Mouse (Mus musculus): Measurements from ENCODE around the gene Tbc1d10b. TPM values are rescaled to one million over a fixed set of nuclear protein-coding genes. Genes with fewer than 3 reads are reported as not detected.
"Not testable (repeated sequence)": the region's sequence is repeated elsewhere in the genome, so short reads cannot be mapped to it uniquely, and the experiment has no call there.

The Tbc1d10b gene
- polyA plus RNA-seq, 1 experiment from 2014 or later = 47.2 TPM

DNA sequence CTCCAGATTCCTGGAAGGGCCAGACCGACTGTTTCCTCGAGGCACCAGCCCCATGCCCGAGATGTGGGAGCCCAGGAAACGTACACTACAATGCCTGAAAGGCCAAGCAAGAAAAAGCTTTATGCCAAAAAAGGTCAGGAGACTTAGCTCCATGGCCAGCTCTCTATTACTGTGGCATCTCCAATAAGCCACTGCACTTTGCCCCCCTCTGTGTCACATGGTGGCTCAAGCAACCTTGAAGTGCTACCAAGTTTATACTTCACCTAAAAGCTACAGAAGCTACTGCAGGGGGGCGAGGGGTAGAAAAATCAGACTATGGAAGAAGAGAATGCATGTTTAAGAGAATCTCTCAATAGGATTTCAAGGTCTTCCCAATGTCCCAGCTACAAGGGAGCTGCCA lies 15.3 kb downstream of the Tbc1d10b start:
- Histone ChIP-seq H3K9ac (no peak overlapping the region), H3K4me2 (replicated peaks) (no peak overlapping the region), H3K4me3 (no peak overlapping the region), H3K27me3 (no peaks in the 10 kb centered on the region), H3K27ac (no peak overlapping the region), H3K36me3 (peaks cover 44% of the 10 kb centered on the region), H3K9me3 (replicated peaks) (no peaks in the 10 kb centered on the region), H3K4me1 (peaks cover 25% of the 10 kb centered on the region)
- no peak for ATAC-seq (ENCODE audit: low FRiP score)
- WGBS = 97% methylated on average over 5 of the region's 5 CpGs

DNA sequence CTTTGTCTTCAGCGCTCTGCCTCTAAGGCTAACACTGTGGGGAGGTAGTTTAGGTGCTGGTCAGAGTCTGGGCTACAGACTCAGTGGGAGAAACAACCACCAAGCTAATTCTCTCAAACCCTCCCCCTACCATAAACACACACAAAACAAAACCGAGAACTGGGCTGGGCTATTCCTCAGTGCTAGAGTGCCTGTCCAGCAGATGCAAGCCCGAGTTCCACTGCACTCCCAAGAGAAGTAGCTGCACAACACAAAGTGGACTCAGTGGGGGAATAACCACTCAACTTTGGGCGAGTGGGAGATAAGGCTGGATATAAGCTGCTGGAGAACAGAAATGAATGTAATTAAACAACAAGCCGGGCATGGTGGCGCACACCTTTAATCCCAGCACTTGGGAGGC lies 17.6 kb downstream of the Tbc1d10b start:
- H3K27ac ChIP-seq = no peak overlapping the region
- no peak for ATAC-seq (ENCODE audit: low FRiP score)
- no peak overlapping the region for H3K4me2 ChIP-seq (replicated peaks)
- no peak overlapping the region for H3K9ac ChIP-seq
- WGBS = 87% methylated on average over 6 of the region's 6 CpGs
- H3K36me3 ChIP-seq = peaks cover 39% of the 10 kb centered on the region
- no peak overlapping the region for H3K4me3 ChIP-seq
- H3K9me3 ChIP-seq (replicated peaks) = no peaks in the 10 kb centered on the region
- H3K27me3 ChIP-seq = no peaks in the 10 kb centered on the region
- peaks cover 17% of the 10 kb centered on the region for H3K4me1 ChIP-seq

DNA sequence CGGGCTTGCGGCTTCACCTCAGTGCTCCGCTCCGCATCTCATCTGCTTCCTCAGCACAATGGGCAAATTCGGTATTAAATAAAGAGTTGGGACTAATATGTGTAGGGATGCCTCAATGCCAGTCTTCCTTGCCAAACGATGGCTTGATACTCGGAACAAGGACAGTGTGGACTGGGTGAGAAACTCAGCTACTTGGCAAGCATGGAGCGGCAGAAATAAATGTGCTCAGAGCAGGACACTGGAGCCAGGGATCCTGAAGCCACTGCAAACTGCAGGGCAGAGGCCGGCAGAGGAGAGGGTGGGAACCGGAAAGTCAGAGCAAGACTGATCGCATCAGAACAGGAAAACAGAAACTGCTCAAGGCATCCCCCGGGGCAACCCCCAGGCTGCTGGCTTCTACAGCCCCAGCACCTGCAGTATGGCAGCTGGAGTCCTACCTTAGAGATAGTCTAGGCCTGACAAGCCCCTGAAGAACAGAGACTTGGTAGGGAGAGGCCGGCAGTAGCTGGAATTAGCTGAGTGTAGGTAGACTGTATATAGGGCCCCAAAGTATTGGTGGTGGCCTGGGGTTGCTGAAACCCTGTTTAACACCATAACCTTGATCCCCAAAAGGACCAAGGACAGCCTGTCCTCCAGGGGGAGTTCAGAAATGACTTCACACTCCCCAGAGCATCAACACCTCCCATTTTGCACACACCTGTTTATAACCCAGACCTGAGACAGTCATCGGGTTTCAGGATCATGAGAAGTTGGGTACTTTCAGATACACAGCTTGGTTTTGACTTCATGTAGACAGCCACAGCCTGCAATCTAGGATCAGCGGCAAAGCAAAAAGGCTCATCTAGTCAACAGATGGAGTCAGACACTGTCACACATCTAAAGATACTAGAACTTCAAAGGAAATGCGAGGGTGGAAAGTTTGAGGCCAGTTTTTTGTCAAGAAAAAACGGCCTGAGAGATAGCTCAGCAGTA lies 19.7 kb downstream of the Tbc1d10b start:
- H3K27me3 ChIP-seq = no peaks in the 10 kb centered on the region
- no peak for ATAC-seq (ENCODE audit: low FRiP score)
- no peaks in the 10 kb centered on the region for H3K9me3 ChIP-seq (replicated peaks)
- no peak overlapping the region for H3K4me2 ChIP-seq (replicated peaks)
- 85% methylated on average over 17 of the region's 17 CpGs for WGBS
- H3K27ac ChIP-seq = no peak overlapping the region
- H3K36me3 ChIP-seq = peaks cover 27% of the 10 kb centered on the region
- H3K4me1 ChIP-seq = 0 out of 2 replicates have a peak, but pooled peaks cover under 1% of the 10 kb centered on the region
- H3K9ac ChIP-seq = no peak overlapping the region
- no peak overlapping the region for H3K4me3 ChIP-seq

DNA sequence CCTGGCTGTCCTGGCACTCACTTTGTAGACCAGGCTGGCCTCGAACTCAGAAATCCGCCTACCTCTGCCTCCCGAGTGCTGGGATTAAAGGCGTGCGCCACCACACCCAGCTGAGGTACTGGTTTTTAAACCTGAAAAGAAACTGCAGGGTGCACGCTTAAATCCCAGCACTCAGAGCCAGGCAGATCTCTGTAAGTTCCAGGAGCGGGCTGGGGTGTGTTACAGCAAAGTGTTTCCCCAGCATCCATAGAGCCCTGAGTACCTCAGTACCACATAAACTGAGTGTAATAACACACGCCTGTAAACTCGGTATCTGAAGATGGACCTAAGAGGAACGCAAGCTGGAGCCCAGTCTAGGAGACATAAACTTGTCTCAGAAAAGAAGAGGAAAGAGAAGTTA lies 20.9 kb downstream of the Tbc1d10b start:
- Histone ChIP-seq H3K27ac (no peak overlapping the region), H3K4me1 (no peaks in the 10 kb centered on the region), H3K9me3 (replicated peaks) (no peaks in the 10 kb centered on the region), H3K36me3 (peaks cover 14% of the 10 kb centered on the region), H3K9ac (no peak overlapping the region), H3K4me2 (replicated peaks) (no peak overlapping the region), H3K4me3 (no peak overlapping the region), H3K27me3 (no peaks in the 10 kb centered on the region)
- 68% methylated on average over 10 of the region's 10 CpGs for whole genome bisulfite sequencing
- ATAC-seq (ENCODE audit: low FRiP score) = no peak

DNA sequence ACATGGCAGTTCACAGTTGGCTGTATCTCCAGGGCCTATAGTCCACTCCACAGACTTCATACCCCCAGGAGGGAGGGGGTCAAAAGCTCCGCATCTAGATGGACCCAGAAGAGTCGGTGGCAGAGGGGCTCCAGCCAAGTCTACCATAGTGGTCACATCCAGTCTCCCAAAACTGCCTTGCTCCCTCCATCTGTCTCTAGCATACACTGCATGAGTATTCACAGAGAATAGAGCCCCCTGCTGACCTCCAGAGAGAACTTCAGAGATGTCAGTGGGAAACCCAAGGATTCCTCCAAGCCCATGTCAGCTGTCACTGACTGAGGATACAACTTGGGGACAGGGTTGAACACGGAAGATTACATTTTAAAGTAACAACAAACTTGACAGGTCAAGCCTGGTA lies 22.7 kb downstream of the Tbc1d10b start:
- ATAC-seq (ENCODE audit: low FRiP score) = no peak
- no peaks in the 10 kb centered on the region for H3K27me3 ChIP-seq
- no peak overlapping the region for H3K4me3 ChIP-seq
- H3K4me2 ChIP-seq (replicated peaks) = no peak overlapping the region
- WGBS = 62% methylated on average over 3 of the region's 3 CpGs
- no peaks in the 10 kb centered on the region for H3K9me3 ChIP-seq (replicated peaks)
- no peaks in the 10 kb centered on the region for H3K4me1 ChIP-seq
- H3K27ac ChIP-seq = no peak overlapping the region
- H3K9ac ChIP-seq = no peak overlapping the region
- H3K36me3 ChIP-seq = no peaks in the 10 kb centered on the region; the same call in 1 of the 2 replicates

DNA sequence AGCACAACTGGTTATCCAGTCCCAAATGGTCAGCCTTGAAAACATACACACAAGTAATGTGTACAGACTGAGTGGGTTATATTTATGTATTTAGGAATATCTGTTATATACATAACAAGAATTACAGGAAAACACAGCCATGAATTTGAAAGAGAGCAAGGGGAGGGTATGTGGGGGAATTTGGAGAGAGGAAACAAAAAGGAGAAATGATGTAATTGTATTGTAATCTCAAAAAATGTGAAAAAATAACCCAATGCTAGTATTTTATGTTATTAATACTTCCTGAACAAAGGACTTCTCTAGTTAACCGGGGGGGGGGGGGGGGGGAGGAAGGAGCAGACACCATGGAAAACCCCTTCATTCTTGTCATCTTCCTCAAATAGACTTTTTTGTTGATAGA lies 23.5 kb downstream of the Tbc1d10b start:
- Histone ChIP-seq H3K9me3 (replicated peaks) (no peaks in the 10 kb centered on the region), H3K27ac (no peak overlapping the region), H3K36me3 (no peaks in the 10 kb centered on the region), H3K4me1 (no peaks in the 10 kb centered on the region), H3K27me3 (no peaks in the 10 kb centered on the region), H3K4me3 (no peak overlapping the region), H3K4me2 (replicated peaks) (no peak overlapping the region), H3K9ac (no peak overlapping the region)
- no peak for ATAC-seq (ENCODE audit: low FRiP score)
- 63% methylated on average over 1 of the region's 1 CpGs for WGBS

DNA sequence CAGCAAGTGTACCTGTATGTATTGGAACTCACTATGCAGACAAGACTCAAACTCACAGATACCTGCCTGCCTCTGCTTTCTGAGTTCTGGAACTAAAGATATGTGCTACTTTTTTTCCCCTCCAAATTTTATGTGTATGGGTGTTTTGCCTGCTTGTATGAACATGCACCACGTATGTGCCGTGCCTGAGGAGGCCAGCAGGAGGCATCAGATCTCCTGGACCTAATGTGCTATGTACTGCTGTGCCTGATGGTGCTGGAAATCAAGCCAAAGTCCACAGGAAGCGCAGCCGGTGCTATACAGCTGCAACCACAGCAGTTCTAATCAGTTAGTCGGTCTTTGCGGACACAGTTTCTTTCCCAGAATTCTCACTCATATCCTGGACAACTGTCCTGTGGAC lies 24.4 kb downstream of the Tbc1d10b start:
- no peaks in the 10 kb centered on the region for H3K4me1 ChIP-seq
- WGBS = 70% methylated on average over 6 of the region's 6 CpGs
- no peak overlapping the region for H3K9ac ChIP-seq
- ATAC-seq (ENCODE audit: low FRiP score) = no peak
- H3K36me3 ChIP-seq = no peaks in the 10 kb centered on the region
- no peak overlapping the region for H3K4me3 ChIP-seq
- no peaks in the 10 kb centered on the region for H3K27me3 ChIP-seq
- H3K9me3 ChIP-seq (replicated peaks) = no peaks in the 10 kb centered on the region
- H3K27ac ChIP-seq = no peak overlapping the region
- H3K4me2 ChIP-seq (replicated peaks) = no peak overlapping the region

DNA sequence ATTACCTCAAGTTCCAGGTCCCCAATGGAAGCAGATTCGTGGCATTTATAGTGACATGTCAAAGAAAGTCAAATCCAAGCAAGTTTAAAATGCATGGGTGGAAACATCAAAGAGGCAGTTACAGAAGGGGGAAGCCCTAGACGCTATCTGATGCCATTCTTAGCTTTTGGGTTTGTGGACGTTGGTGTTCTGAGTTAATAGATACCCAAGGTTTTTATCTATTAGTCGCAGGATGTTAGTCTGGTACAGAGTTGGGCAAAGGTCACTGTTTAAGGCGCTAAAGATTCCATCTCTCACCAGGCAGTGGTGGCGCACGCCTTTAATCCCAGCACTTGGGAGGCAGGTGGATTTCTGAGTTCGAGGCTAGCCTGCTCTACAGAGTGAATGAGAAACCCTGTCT lies 24.9 kb downstream of the Tbc1d10b start:
- ATAC-seq (ENCODE audit: low FRiP score) = no peak
- 83% methylated on average over 8 of the region's 8 CpGs for WGBS

DNA sequence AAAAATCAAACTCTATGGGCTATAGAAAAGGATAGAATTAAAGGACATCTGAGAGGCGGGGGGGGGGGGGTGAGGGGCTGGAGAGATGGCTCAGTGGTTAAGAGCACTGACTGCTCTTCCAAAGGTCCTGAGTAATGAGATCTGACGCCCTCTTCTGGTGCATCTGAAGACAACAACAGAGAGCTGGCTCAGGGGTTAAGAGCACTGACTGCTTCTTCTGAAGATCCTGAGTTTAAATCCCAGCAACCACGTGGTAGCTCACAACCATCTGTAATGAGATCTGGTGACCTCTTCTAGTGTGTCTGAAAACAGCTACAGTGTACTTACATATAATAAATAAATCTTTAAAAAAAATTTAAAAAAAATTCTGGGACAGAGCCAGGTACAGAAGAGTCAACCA lies 26.5 kb downstream of the Tbc1d10b start:
- ATAC-seq (ENCODE audit: low FRiP score); H3K4me3 ChIP-seq; H3K9ac ChIP-seq; H3K4me1 ChIP-seq; H3K4me2 ChIP-seq (replicated peaks); H3K27me3 ChIP-seq; H3K27ac ChIP-seq; H3K36me3 ChIP-seq; H3K9me3 ChIP-seq (replicated peaks): not testable (repeated sequence)
- WGBS = 31% methylated on average over 3 of the region's 3 CpGs

More for the DNA sequence above, 24.9 kb downstream of the Tbc1d10b start:
- Histone ChIP-seq H3K27ac (no peak overlapping the region), H3K4me3 (no peak overlapping the region), H3K4me1 (no peaks in the 10 kb centered on the region), H3K36me3 (no peaks in the 10 kb centered on the region), H3K4me2 (replicated peaks) (no peak overlapping the region), H3K27me3 (no peaks in the 10 kb centered on the region), H3K9me3 (replicated peaks) (no peaks in the 10 kb centered on the region), H3K9ac (no peak overlapping the region)

DNA sequence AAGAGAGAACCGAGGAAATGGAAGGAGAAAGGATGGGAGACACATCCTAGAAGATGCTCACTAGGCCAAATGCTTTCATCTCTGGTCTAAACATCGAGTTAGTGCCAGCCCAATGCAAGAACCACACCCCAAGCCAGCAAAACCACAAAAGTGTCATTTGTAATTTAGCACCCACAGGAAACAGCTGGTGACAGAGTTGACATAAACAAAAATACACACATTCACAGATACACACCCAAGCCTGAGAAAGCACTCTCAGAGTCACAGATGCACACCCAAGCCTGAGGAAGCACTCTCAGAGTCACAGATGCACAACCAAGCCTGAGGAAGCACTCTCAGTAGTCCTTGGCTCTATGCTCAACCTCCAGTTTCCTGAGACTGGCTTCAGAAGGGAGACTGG lies 27.5 kb downstream of the Tbc1d10b start:
- Histone ChIP-seq H3K4me2 (replicated peaks) (no peak overlapping the region), H3K9ac (no peak overlapping the region), H3K27ac (no peak overlapping the region), H3K36me3 (no peaks in the 10 kb centered on the region), H3K27me3 (no peaks in the 10 kb centered on the region), H3K4me3 (no peak overlapping the region), H3K4me1 (no peaks in the 10 kb centered on the region), H3K9me3 (replicated peaks) (no peaks in the 10 kb centered on the region)
- no peak for ATAC-seq (ENCODE audit: low FRiP score)
- 84% methylated on average over 2 of the region's 2 CpGs for WGBS

DNA sequence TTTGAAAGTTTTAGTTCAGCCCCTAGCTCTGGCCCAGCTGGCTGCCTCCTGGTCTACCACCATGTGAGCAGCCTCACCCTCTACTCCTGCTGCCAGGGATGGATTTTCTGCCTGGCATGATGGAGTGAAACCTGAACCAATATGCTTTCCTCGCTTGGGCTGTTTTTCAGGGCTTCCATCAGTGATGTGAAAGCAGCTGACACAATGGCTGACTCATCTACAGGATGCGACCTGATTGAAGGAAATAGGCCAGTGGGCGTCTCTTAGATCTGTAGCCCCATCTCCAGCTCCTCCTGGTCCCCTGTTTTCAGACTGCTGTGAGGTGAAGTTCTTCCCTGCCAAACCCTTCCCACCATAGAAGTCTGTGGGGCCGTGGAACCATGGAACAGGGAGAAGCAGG lies 31.3 kb downstream of the Tbc1d10b start:
- Histone ChIP-seq H3K27me3 (no peaks in the 10 kb centered on the region), H3K9ac (no peak overlapping the region), H3K36me3 (no peaks in the 10 kb centered on the region), H3K4me2 (replicated peaks) (no peak overlapping the region), H3K4me1 (no peaks in the 10 kb centered on the region), H3K27ac (no peak overlapping the region), H3K9me3 (replicated peaks) (no peaks in the 10 kb centered on the region), H3K4me3 (no peak overlapping the region)
- ATAC-seq (ENCODE audit: low FRiP score) = no peak
- WGBS = 74% methylated on average over 4 of the region's 4 CpGs

DNA sequence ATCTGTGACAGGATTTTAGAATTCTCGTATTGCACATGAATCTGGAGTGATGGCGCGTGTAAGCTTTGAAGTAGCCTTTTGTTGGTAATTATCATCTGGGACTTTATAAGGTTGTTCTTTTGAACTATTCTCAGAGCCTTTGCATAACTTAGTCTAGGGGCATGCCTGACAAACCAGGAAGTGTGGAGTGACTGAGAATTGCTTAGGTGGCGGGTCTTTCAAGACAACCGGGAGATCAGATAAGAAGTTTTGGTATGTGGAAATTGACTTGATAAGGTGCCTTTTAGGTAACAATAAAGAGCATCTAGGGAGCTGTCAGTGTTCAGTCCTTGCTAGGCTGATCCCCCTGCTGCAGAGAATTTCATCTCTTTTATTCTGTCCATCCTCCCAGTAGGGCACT lies 41.8 kb downstream of the Tbc1d10b start:
- H3K4me1 ChIP-seq = no peaks in the 10 kb centered on the region
- H3K36me3 ChIP-seq = no peaks in the 10 kb centered on the region
- ATAC-seq (ENCODE audit: low FRiP score) = no peak
- no peak overlapping the region for H3K4me3 ChIP-seq
- H3K9ac ChIP-seq = no peak overlapping the region
- no peak overlapping the region for H3K4me2 ChIP-seq (replicated peaks)
- no peaks in the 10 kb centered on the region for H3K9me3 ChIP-seq (replicated peaks)
- no peaks in the 10 kb centered on the region for H3K27me3 ChIP-seq
- H3K27ac ChIP-seq = no peak overlapping the region
- WGBS = 88% methylated on average over 5 of the region's 5 CpGs
